Mouse (Mus musculus): Measurements from ENCODE around the gene Pcgf1. TPM values are rescaled to one million over a fixed set of nuclear protein-coding genes. Genes with fewer than 3 reads are reported as not detected.

Gene Pcgf1
- total RNA-seq, 1 experiment from 2014 or later = 2.0 TPM

- ATAC-seq (replicated peaks; ENCODE audit: insufficient number of reproducible peaks, low FRiP score, low TSS enrichment, poor library complexity, severe bottlenecking) = no peak
Observed at GRCm38 (mm10) chr6:83092416-83093127, 14.9 kb downstream of the Pcgf1 start.

- ATAC-seq (replicated peaks; ENCODE audit: insufficient number of reproducible peaks, low FRiP score, low TSS enrichment, poor library complexity, severe bottlenecking) = no peak
Observed at GRCm38 (mm10) chr6:83095968-83096367, 18.3 kb downstream of the Pcgf1 start.

- ATAC-seq (replicated peaks; ENCODE audit: insufficient number of reproducible peaks, low FRiP score, low TSS enrichment, poor library complexity, severe bottlenecking) = no peak
Observed at GRCm38 (mm10) chr6:83098411-83098810, 20.7 kb downstream of the Pcgf1 start.

GRCm38 (mm10) chr6:83101316-83101687 lies 23.6 kb downstream of the Pcgf1 start, which contains the start of the genes Ccdc142 and Gm42688:
Ccdc142 (plus strand) TSS chr6:83101601.
Gm42688 (plus strand) TSS chr6:83101617.
- peak; percentile 95 for ATAC-seq (replicated peaks; ENCODE audit: insufficient number of reproducible peaks, low FRiP score, low TSS enrichment, poor library complexity, severe bottlenecking)

GRCm38 (mm10) chr6:83101688-83102556 lies 24.3 kb downstream of the Pcgf1 start:
- ATAC-seq (replicated peaks; ENCODE audit: insufficient number of reproducible peaks, low FRiP score, low TSS enrichment, poor library complexity, severe bottlenecking) = peak; percentile 10

GRCm38 (mm10) chr6:83103130-83103650 lies 25.5 kb downstream of the Pcgf1 start:
- no peak for ATAC-seq (replicated peaks; ENCODE audit: insufficient number of reproducible peaks, low FRiP score, low TSS enrichment, poor library complexity, severe bottlenecking)

- no peak for ATAC-seq (replicated peaks; ENCODE audit: insufficient number of reproducible peaks, low FRiP score, low TSS enrichment, poor library complexity, severe bottlenecking)
Observed at GRCm38 (mm10) chr6:83104158-83104557, 26.5 kb downstream of the Pcgf1 start.

- ATAC-seq (replicated peaks; ENCODE audit: insufficient number of reproducible peaks, low FRiP score, low TSS enrichment, poor library complexity, severe bottlenecking) = peak; percentile 73
Observed at GRCm38 (mm10) chr6:83107566-83108400, 30.1 kb downstream of the Pcgf1 start.

- ATAC-seq (replicated peaks; ENCODE audit: insufficient number of reproducible peaks, low FRiP score, low TSS enrichment, poor library complexity, severe bottlenecking) = peak; percentile 90
Observed at GRCm38 (mm10) chr6:83108762-83109668, 31.3 kb downstream of the Pcgf1 start, which contains the start of gene Mrpl53. Mrpl53 (plus strand) TSS chr6:83109040.

GRCm38 (mm10) chr6:83111510-83112136 lies 34.0 kb downstream of the Pcgf1 start:
- no peak for ATAC-seq (replicated peaks; ENCODE audit: insufficient number of reproducible peaks, low FRiP score, low TSS enrichment, poor library complexity, severe bottlenecking)

- peak; percentile 84 for ATAC-seq (replicated peaks; ENCODE audit: insufficient number of reproducible peaks, low FRiP score, low TSS enrichment, poor library complexity, severe bottlenecking)
Observed at GRCm38 (mm10) chr6:83115011-83115671, 37.5 kb downstream of the Pcgf1 start, which contains the start of gene Mogs. Mogs (plus strand) TSS chr6:83115496.

- no peak for ATAC-seq (replicated peaks; ENCODE audit: insufficient number of reproducible peaks, low FRiP score, low TSS enrichment, poor library complexity, severe bottlenecking)
Observed at GRCm38 (mm10) chr6:83115682-83116372, 38.2 kb downstream of the Pcgf1 start.

- no peak for ATAC-seq (replicated peaks; ENCODE audit: insufficient number of reproducible peaks, low FRiP score, low TSS enrichment, poor library complexity, severe bottlenecking)
Observed at GRCm38 (mm10) chr6:83116373-83117164, 38.9 kb downstream of the Pcgf1 start.

GRCm38 (mm10) chr6:83117165-83117438 lies 39.4 kb downstream of the Pcgf1 start:
- no peak for ATAC-seq (replicated peaks; ENCODE audit: insufficient number of reproducible peaks, low FRiP score, low TSS enrichment, poor library complexity, severe bottlenecking)

GRCm38 (mm10) chr6:83117616-83118015 lies 39.9 kb downstream of the Pcgf1 start:
- ATAC-seq (replicated peaks; ENCODE audit: insufficient number of reproducible peaks, low FRiP score, low TSS enrichment, poor library complexity, severe bottlenecking) = no peak

GRCm38 (mm10) chr6:83118369-83118768 lies 40.7 kb downstream of the Pcgf1 start:
- no peak for ATAC-seq (replicated peaks; ENCODE audit: insufficient number of reproducible peaks, low FRiP score, low TSS enrichment, poor library complexity, severe bottlenecking)
